Mouse (Mus musculus) kidney, embryonic 14.5 days (tissue): Measurements from ENCODE around the gene Ppp1r35. TPM values are rescaled to one million over a fixed set of nuclear protein-coding genes. Genes with fewer than 3 reads are reported as not detected.

Experiments
- ATAC-seq: fragments of 200-750 bp; cut with Nextera tagmentation; 2 replicates; pipeline ENCODE4 v1.8.0; 2017; ENCODE audit warnings: moderate number of reproducible peaks, mild to moderate bottlenecking, moderate TSS enrichment, moderate library complexity; ENCODE audit not compliant: low FRiP score, low TSS enrichment
- H3K27ac ChIP-seq: fragments of 300-500 bp; sonication (generic); 2 replicates; pipeline ENCODE4 v1.5.1; 2014; ENCODE audit warnings: low read depth, mild to moderate bottlenecking, low read length, moderate library complexity, mixed read lengths
- H3K27me3 ChIP-seq: fragments of 300-500 bp; sonication (generic); 2 replicates; pipeline ENCODE4 v1.6.1; 2014; ENCODE audit warnings: mild to moderate bottlenecking, low read length; ENCODE audit not compliant: control insufficient read depth, insufficient read depth
- H3K36me3 ChIP-seq: fragments of 300-500 bp; sonication (generic); 2 replicates; pipeline ENCODE4 v1.6.1; 2014; ENCODE audit warnings: low read length, mixed read lengths; ENCODE audit not compliant: control insufficient read depth, insufficient read depth
- H3K4me1 ChIP-seq: fragments of 300-500 bp; sonication (generic); 2 replicates; pipeline ENCODE4 v1.6.1; 2014; ENCODE audit warnings: low read length, mixed read lengths; ENCODE audit not compliant: control insufficient read depth, insufficient read depth
- H3K4me2 ChIP-seq: fragments of 300-500 bp; sonication (generic); replicated peaks from 2 replicates; pipeline ENCODE4 v1.6.1; 2014; ENCODE audit warnings: low read depth, mild to moderate bottlenecking, low read length
- H3K4me3 ChIP-seq: fragments of 300-500 bp; sonication (generic); 2 replicates; pipeline ENCODE4 v1.5.1; 2014; ENCODE audit warnings: mild to moderate bottlenecking, low read length
- H3K9ac ChIP-seq: fragments of 300-500 bp; sonication (generic); 2 replicates; pipeline ENCODE4 v1.6.1; 2014; ENCODE audit warnings: low read depth, mild to moderate bottlenecking, low read length, moderate library complexity
- H3K9me3 ChIP-seq: fragments of 300-500 bp; sonication (generic); 2 replicates; pipeline ENCODE4 v1.6.1; 2016; ENCODE audit warnings: low read length; ENCODE audit not compliant: control insufficient read depth
- WGBS: fragments of 180-500 bp; shearing (Covaris S2); extraction: QIAGEN DNeasy Blood & Tissue Kit; methylation state at CpG from one replicate; pipeline ENCODE4 v1.1.7; 2014; 5-methylcytosine and 5-hydroxymethylcytosine counted together
- polyA plus RNA-seq: library from polyadenylated mRNA; unstranded; fragments of >200 nt; fragmentation: Nextera tagmentation; extraction: Ambion mirVana; gene quantifications from 2 replicates; pipeline ENCODE4 v1.2.1, GENCODE M21; 2014

The Ppp1r35 gene
- polyA plus RNA-seq, 1 experiment from 2014 or later = 41.6 TPM

DNA sequence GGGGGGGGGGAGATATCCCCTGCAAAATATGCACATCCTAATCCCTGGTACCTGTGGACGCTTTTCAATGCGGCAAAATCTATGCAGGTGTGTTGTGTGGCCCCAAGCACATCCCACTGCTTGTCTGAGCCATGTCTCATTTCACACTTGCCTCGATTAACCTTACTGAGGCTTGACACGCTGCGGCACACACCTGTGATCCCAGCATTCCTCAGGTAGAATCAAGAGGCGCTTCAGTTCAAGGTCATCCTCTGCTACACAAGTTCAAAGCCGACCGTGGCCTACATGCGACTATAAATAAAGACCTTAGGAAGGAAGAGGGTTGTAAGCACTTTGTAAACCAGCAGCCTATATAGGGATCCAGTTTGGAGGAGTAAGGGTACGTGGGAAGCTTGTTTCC lies 36.6 kb upstream of the Ppp1r35 start:
- ATAC-seq = no peak
- Histone ChIP-seq H3K4me1 (peaks cover 13% of the 10 kb centered on the region; the same call in 1 of the 2 replicates), H3K9ac (no peak overlapping the region), H3K4me2 (peak overlapping the region; percentile 91), H3K27me3 (no peaks in the 10 kb centered on the region), H3K4me3 (peak overlapping the region; percentile 68; the same call in 1 of the 2 replicates), H3K9me3 (no peaks in the 10 kb centered on the region), H3K27ac (no peak overlapping the region), H3K36me3 (no peaks in the 10 kb centered on the region)
- WGBS = 48% methylated on average over 10 of the region's 10 CpGs

GRCm38 (mm10) chr5:137742836-137743235 lies 35.8 kb upstream of the Ppp1r35 start:
- H3K9ac ChIP-seq = no peak overlapping the region
- WGBS = 93% methylated on average over 6 of the region's 6 CpGs
- ATAC-seq = no peak
- H3K36me3 ChIP-seq = no peaks in the 10 kb centered on the region
- peaks cover 19% of the 10 kb centered on the region; the same call in 1 of the 2 replicates for H3K4me1 ChIP-seq
- no peaks in the 10 kb centered on the region for H3K9me3 ChIP-seq
- no peaks in the 10 kb centered on the region for H3K27me3 ChIP-seq
- H3K4me3 ChIP-seq = no peak overlapping the region
- no peak overlapping the region for H3K27ac ChIP-seq
- no peak overlapping the region for H3K4me2 ChIP-seq

DNA sequence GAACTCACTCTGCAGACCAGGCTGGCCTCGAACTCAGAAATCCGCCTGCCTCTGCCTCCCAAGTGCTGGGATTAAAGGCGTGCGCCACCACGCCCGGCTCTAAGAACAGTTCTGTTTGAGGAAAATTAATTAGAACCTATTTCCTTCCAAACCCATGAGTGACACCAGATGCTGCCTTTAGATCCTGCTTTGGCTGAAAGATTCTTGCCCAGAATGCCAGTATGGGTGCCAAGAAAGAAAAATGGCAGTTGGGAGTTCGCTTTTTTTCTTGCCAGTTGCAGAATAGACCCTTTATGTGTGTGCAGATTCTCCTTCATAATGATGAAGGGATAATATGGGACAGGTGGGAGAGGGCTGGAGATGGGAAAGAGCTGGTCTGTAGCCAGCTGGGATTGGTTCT lies 34.5 kb upstream of the Ppp1r35 start:
- Histone ChIP-seq H3K27ac (no peak overlapping the region), H3K27me3 (no peaks in the 10 kb centered on the region), H3K36me3 (no peaks in the 10 kb centered on the region), H3K9me3 (no peaks in the 10 kb centered on the region), H3K9ac (no peak overlapping the region), H3K4me3 (no peak overlapping the region), H3K4me2 (no peak overlapping the region), H3K4me1 (peaks cover 29% of the 10 kb centered on the region)
- ATAC-seq = no peak
- WGBS = 87% methylated on average over 7 of the region's 7 CpGs

GRCm38 (mm10) chr5:137745214-137746171 lies 33.2 kb upstream of the Ppp1r35 start, which contains the start of gene Tsc22d4:
Tsc22d4 (plus strand) TSS chr5:137745730.
- no peaks in the 10 kb centered on the region for H3K27me3 ChIP-seq
- 3% methylated on average over 28 of the region's 28 CpGs for WGBS
- H3K9ac ChIP-seq = peak within 1 kb of the TSS; percentile 95
- peak within 1 kb of the TSS; percentile 80 for H3K4me3 ChIP-seq
- no peaks in the 10 kb centered on the region; the same call in 1 of the 2 replicates for H3K36me3 ChIP-seq
- peak within 1 kb of the TSS; percentile 98 for H3K27ac ChIP-seq
- H3K9me3 ChIP-seq = no peaks in the 10 kb centered on the region
- H3K4me2 ChIP-seq = peak within 1 kb of the TSS; percentile 99
- peak; percentile 90 for ATAC-seq
- H3K4me1 ChIP-seq = peaks cover 29% of the 10 kb centered on the region

DNA sequence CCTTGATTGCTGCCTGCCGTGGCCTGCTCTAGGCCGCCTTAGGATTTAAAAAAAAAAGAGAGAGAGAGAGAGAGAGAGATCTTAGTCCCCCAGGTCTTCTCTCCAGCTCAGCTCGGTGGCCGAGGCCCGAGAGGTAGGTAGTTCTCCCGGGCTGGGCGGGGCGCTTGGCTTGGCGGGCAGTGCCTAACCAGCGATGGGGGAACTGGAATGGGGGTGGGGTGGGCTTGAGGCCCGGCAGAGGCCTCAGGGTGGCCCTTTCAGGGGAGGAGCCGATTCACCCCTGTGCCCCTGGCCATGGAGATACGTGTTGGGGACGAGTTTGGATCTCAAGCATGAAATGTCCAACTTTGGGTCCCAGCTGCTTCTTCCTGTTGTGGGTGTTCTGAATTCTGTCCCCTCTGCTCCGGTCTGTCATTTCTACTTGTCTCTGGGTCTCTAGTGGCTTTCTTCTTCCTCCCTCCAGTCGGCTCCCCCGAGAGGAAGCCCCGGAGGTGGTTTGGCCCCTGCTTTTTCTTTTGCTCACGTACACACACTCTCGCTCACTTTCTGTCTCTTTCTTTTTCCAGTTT lies 32.3 kb upstream of the Ppp1r35 start:
- ATAC-seq = peak; percentile 17
- Histone ChIP-seq H3K4me1 (peaks cover 29% of the 10 kb centered on the region), H3K4me2 (peak overlapping the region; percentile 99), H3K9me3 (no peaks in the 10 kb centered on the region), H3K4me3 (peak overlapping the region; percentile 80), H3K27me3 (no peaks in the 10 kb centered on the region), H3K9ac (peak overlapping the region; percentile 95), H3K36me3 (peaks cover 9% of the 10 kb centered on the region), H3K27ac (peak overlapping the region; percentile 98)
- under 1% methylated on average over 20 of the region's 20 CpGs for WGBS

DNA sequence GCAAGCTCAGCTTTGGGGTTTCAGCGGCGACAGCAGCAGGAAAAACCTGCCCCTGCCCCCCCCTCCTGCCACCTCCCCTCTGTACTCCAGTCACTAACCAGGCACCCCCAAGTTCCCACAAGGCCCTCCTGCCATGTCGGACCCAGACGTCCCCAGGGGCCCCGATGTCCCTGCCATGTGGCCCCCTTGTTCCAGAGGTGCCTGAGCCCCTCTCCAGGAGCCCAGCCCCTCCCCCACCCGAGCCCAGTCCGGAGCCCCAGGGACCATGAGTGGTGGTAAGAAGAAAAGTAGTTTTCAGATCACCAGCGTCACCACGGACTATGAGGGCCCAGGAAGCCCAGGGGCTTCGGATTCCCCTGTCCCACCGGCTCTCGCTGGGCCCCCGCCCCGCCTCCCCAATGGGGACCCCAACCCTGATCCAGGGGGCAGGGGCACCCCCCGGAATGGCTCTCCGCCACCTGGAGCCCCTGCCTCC lies 31.8 kb upstream of the Ppp1r35 start:
- 2% methylated on average over 16 of the region's 16 CpGs for WGBS
- Histone ChIP-seq H3K9me3 (no peaks in the 10 kb centered on the region), H3K9ac (peak overlapping the region; percentile 95), H3K4me3 (peak overlapping the region; percentile 80), H3K27ac (peak overlapping the region; percentile 98), H3K4me1 (peaks cover 24% of the 10 kb centered on the region), H3K27me3 (no peaks in the 10 kb centered on the region), H3K36me3 (peaks cover 14% of the 10 kb centered on the region), H3K4me2 (peak overlapping the region; percentile 99)
- no peak for ATAC-seq

DNA sequence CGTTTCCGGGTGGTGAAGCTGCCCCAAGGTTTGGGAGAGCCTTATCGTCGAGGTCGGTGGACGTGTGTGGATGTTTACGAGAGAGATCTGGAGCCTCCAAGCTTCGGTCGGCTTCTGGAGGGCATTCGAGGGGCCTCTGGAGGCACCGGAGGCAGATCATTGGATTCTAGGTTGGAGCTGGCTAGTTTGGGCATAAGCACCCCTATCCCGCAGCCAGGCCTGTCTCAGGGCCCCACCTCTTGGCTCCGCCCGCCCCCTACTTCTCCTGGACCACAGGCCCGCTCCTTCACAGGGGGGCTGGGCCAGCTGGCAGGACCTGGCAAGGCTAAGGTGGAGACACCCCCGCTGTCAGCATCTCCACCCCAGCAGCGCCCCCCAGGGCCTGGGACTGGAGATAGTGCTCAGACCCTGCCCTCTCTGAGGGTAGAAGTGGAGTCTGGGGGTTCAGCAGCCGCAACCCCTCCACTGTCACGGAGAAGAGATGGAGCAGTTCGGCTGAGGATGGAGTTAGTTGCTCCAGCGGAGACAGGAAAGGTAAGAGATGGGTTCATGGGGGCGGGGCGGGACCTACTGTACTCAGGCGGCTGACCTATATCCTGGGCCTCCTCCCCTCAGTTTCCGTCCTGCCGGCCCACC lies 31.2 kb upstream of the Ppp1r35 start:
- no peaks in the 10 kb centered on the region for H3K27me3 ChIP-seq
- H3K4me1 ChIP-seq = peaks cover 24% of the 10 kb centered on the region
- no peak for ATAC-seq
- H3K4me2 ChIP-seq = peak overlapping the region; percentile 99
- under 1% methylated on average over 26 of the region's 26 CpGs for WGBS
- peak overlapping the region; percentile 80 for H3K4me3 ChIP-seq
- H3K27ac ChIP-seq = peak overlapping the region; percentile 98
- H3K36me3 ChIP-seq = peaks cover 19% of the 10 kb centered on the region
- H3K9me3 ChIP-seq = no peaks in the 10 kb centered on the region
- peak overlapping the region; percentile 95 for H3K9ac ChIP-seq

GRCm38 (mm10) chr5:137748130-137748770 lies 30.4 kb upstream of the Ppp1r35 start:
- WGBS = 19% methylated on average over 5 of the region's 5 CpGs
- no peak for ATAC-seq
- Histone ChIP-seq H3K9ac (peak overlapping the region; percentile 34; the same call in 1 of the 2 replicates), H3K27ac (peak overlapping the region; percentile 32; the same call in 1 of the 2 replicates), H3K36me3 (peaks cover 27% of the 10 kb centered on the region), H3K9me3 (no peaks in the 10 kb centered on the region), H3K4me2 (peak overlapping the region; percentile 99), H3K27me3 (no peaks in the 10 kb centered on the region), H3K4me1 (peaks cover 24% of the 10 kb centered on the region), H3K4me3 (peak overlapping the region; percentile 80)
